17 mouse cellular contexts compared by ENCODE assay signal in the genomic region with DNA sequence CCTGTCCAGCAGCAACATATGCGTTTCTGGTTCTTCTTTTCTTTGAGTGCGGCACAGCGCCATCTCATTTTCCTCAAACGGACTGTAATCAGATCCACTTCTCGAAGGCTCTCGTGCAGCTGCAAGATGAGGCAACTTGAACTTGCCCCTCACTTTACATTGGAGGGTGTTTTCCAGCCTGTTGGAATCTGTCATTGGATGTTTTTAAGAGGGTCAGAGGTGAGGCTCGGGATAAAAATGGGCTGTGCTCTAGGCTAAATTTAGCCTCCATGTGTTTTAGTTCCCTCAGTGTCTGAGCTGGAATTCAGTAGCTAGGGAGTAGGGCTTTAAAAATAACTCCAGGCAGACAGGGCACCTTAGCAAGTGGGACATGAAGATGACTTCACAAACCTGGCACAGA. TPM values are rescaled to one million over a fixed set of nuclear protein-coding genes. Genes with fewer than 3 reads are reported as not detected.
DNase-seq lines count a peak whose midpoint lies in the region; ATAC-seq and TF ChIP-seq lines count a peak whose summit lies in the region.
"Had no signal": no experiment of that assay in that cellular context is flagged by ENCODE, and none has a peak within 500 bp of the region (broad histone marks: within the 10 kb centered on the region; RNA-seq: fewer than 3 reads in every experiment).

No protein-coding gene starts in this region.

- no peak overlapping the region for H3K9ac ChIP-seq in kidney, postnatal 0 days (ENCODE audit: low read depth, low read length)
- no peak overlapping the region for H3K9ac ChIP-seq in kidney, embryonic 15.5 days
- no peak overlapping the region for H3K9ac ChIP-seq in embryonic facial prominence, embryonic 14.5 days (ENCODE audit: low read depth, low read length)
- H3K9ac ChIP-seq in midbrain, embryonic 15.5 days: no peak overlapping the region
- H3K9ac ChIP-seq: embryonic facial prominence, embryonic 15.5 days; hindbrain, embryonic 14.5 days; limb, embryonic 15.5 days had no signal

- H3K4me3 ChIP-seq in kidney, postnatal 0 days (replicated peaks; ENCODE audit: low read depth, low read length): no peak overlapping the region
- H3K4me3 ChIP-seq in kidney, embryonic 15.5 days (replicated peaks): no peak overlapping the region
- no peak overlapping the region for H3K4me3 ChIP-seq in embryonic facial prominence, embryonic 14.5 days (ENCODE audit: low read depth, low read length)
- no peak overlapping the region for H3K4me3 ChIP-seq in midbrain, embryonic 15.5 days
- H3K4me3 ChIP-seq: embryonic facial prominence, embryonic 15.5 days; limb, embryonic 15.5 days had no signal

- TF ChIP-seq CTCF in kidney, postnatal 0 days (IDR thresholded peaks at IDR 0.05; ENCODE audit: low read depth): no peak

- no peak for ATAC-seq in kidney, postnatal 0 days (replicated peaks; ENCODE audit: low FRiP score, low read depth)
- no peak for ATAC-seq in kidney, embryonic 15.5 days (replicated peaks; ENCODE audit: low FRiP score)
- ATAC-seq in embryonic facial prominence, embryonic 14.5 days (ENCODE audit: low read depth): peak; percentile 68
- ATAC-seq in midbrain, embryonic 15.5 days (replicated peaks): no peak
- ATAC-seq: Patski had no signal

- peak; percentile 75 for DNase-seq in kidney, postnatal 0 days (ENCODE audit: low spot score)
- peak; percentile 42 for DNase-seq in brain, adult 2 months (ENCODE audit: low read depth, low spot score)
- peak; percentile 62 for DNase-seq in embryonic facial prominence, embryonic 14.5 days (ENCODE audit: low spot score)
- DNase-seq in heart, postnatal 10 days: peak; percentile 49 to 58
- DNase-seq in cerebellum, adult 11 months: no peak
- DNase-seq: adrenal gland, postnatal 25 days; cerebellum, adult 2 months; kidney, postnatal 14 days; thymus, postnatal 25 days had no signal

- no peak overlapping the region for H3K4me2 ChIP-seq in kidney, postnatal 0 days (ENCODE audit: low read length)
- H3K4me2 ChIP-seq in kidney, embryonic 15.5 days: no peak overlapping the region
- H3K4me2 ChIP-seq in embryonic facial prominence, embryonic 14.5 days (ENCODE audit: low read depth, low read length): no peak overlapping the region
- no peak overlapping the region for H3K4me2 ChIP-seq in midbrain, embryonic 15.5 days
- H3K4me2 ChIP-seq: embryonic facial prominence, embryonic 15.5 days; hindbrain, embryonic 14.5 days; limb, embryonic 15.5 days had no signal

- 11% methylated on average over 7 of the region's 7 CpGs for WGBS in kidney, postnatal 0 days
- 14% methylated on average over 7 of the region's 7 CpGs for WGBS in kidney, embryonic 15.5 days
- 12% methylated on average over 7 of the region's 7 CpGs for WGBS in embryonic facial prominence, embryonic 14.5 days
- 71% methylated on average over 7 of the region's 7 CpGs for WGBS in midbrain, embryonic 15.5 days

- intact Hi-C loops in heart, postnatal 10 days (cut with DNase I): no loop called here

- H3K27me3 ChIP-seq in kidney, postnatal 0 days (ENCODE audit: insufficient read depth, low read length): peaks cover 3% of the 10 kb centered on the region; the same call in 1 of the 2 replicates
- H3K27me3 ChIP-seq in kidney, embryonic 15.5 days: peaks cover 60% of the 10 kb centered on the region
- peaks cover 18% of the 10 kb centered on the region for H3K27me3 ChIP-seq in embryonic facial prominence, embryonic 14.5 days (replicated peaks; ENCODE audit: control insufficient read depth, insufficient read depth, low read length)
- peaks cover 13% of the 10 kb centered on the region for H3K27me3 ChIP-seq in midbrain, embryonic 15.5 days (replicated peaks)

- no peak overlapping the region for H3K27ac ChIP-seq in kidney, postnatal 0 days
- H3K27ac ChIP-seq in kidney, embryonic 15.5 days: no peak overlapping the region
- H3K27ac ChIP-seq in embryonic facial prominence, embryonic 14.5 days (replicated peaks; ENCODE audit: low read depth, low read length): no peak overlapping the region
- no peak overlapping the region for H3K27ac ChIP-seq in midbrain, embryonic 15.5 days
- H3K27ac ChIP-seq: embryonic facial prominence, embryonic 15.5 days; hindbrain, embryonic 14.5 days; limb, embryonic 15.5 days had no signal

- H3K4me1 ChIP-seq in kidney, postnatal 0 days (replicated peaks; ENCODE audit: insufficient read depth, low read length): no peaks in the 10 kb centered on the region
- peaks cover 6% of the 10 kb centered on the region for H3K4me1 ChIP-seq in kidney, embryonic 15.5 days
- no peaks in the 10 kb centered on the region for H3K4me1 ChIP-seq in embryonic facial prominence, embryonic 14.5 days (ENCODE audit: control insufficient read depth, insufficient read depth, low read length)
- H3K4me1 ChIP-seq in midbrain, embryonic 15.5 days: no peaks in the 10 kb centered on the region; the same call in 1 of the 2 replicates
- H3K4me1 ChIP-seq: embryonic facial prominence, embryonic 15.5 days; limb, embryonic 15.5 days had no signal

- no peaks in the 10 kb centered on the region for H3K36me3 ChIP-seq in kidney, postnatal 0 days (ENCODE audit: insufficient read depth, low read length)
- no peaks in the 10 kb centered on the region for H3K36me3 ChIP-seq in kidney, embryonic 15.5 days
- no peaks in the 10 kb centered on the region for H3K36me3 ChIP-seq in embryonic facial prominence, embryonic 14.5 days (ENCODE audit: control insufficient read depth, insufficient read depth, low read length)
- H3K36me3 ChIP-seq in midbrain, embryonic 15.5 days (replicated peaks): no peaks in the 10 kb centered on the region
- H3K36me3 ChIP-seq: embryonic facial prominence, embryonic 15.5 days; limb, embryonic 15.5 days had no signal

- H3K9me3 ChIP-seq in kidney, postnatal 0 days (replicated peaks; ENCODE audit: low read length): no peaks in the 10 kb centered on the region
- no peaks in the 10 kb centered on the region for H3K9me3 ChIP-seq in kidney, embryonic 15.5 days (replicated peaks)
- H3K9me3 ChIP-seq in embryonic facial prominence, embryonic 14.5 days (ENCODE audit: control insufficient read depth, low read length): no peaks in the 10 kb centered on the region
- H3K9me3 ChIP-seq in midbrain, embryonic 15.5 days: no peaks in the 10 kb centered on the region
- H3K9me3 ChIP-seq: embryonic facial prominence, embryonic 15.5 days; limb, embryonic 15.5 days had no signal

RNA-seq across cellular contexts. Expression of a gene that starts 16.4 kb away (rescaled TPM):
- polyA plus RNA-seq in kidney, postnatal 0 days (2015; fragmentation: Nextera tagmentation; extraction: Ambion mirVana): not detected in 2 replicates
- 0.04 and 0.09 TPM in 2 replicates for polyA plus RNA-seq in kidney, embryonic 15.5 days (2015; fragmentation: Nextera tagmentation; extraction: Ambion mirVana)
- polyA plus RNA-seq in embryonic facial prominence, embryonic 14.5 days (2014; fragmentation: Nextera tagmentation; extraction: Ambion mirVana): 0.08 and 0.31 TPM in 2 replicates
- total RNA-seq in heart, postnatal 10 days (2021): 1 to 10 TPM; 6.3 to 8.0 TPM
- polyA plus RNA-seq in midbrain, embryonic 15.5 days (2015; fragmentation: Nextera tagmentation; extraction: Ambion mirVana): 0.45 and 0.54 TPM in 2 replicates
- total RNA-seq: adrenal gland, postnatal 25 days; megakaryocyte progenitor cell, adult 5-6 weeks had no signal
- polyA plus RNA-seq: Patski; spleen, adult 2 months had no signal
